Mouse (Mus musculus) hindbrain, postnatal 0 days (tissue): Measurements from ENCODE around the gene Nalcn. TPM values are rescaled to one million over a fixed set of nuclear protein-coding genes. Genes with fewer than 3 reads are reported as not detected.

ENCODE experiments used
- ATAC-seq: fragments of 200-750 bp; cut with Nextera tagmentation; 2 replicates; pipeline ENCODE4 v1.8.0; 2017; ENCODE audit warnings: mild to moderate bottlenecking, moderate TSS enrichment, moderate library complexity
- DNase-seq: peaks from one replicate; pipeline ENCODE4 v3.0.0-alpha.2; 2015; ENCODE audit warnings: low spot score
- H3K27ac ChIP-seq: fragments of 300-500 bp; sonication (generic); 2 replicates; pipeline ENCODE4 v1.5.1; 2014; ENCODE audit warnings: mild to moderate bottlenecking
- H3K27me3 ChIP-seq: fragments of 300-500 bp; sonication (generic); 2 replicates; pipeline ENCODE4 v1.6.1; 2014; ENCODE audit warnings: low read length, mixed read lengths; ENCODE audit not compliant: insufficient read depth
- H3K36me3 ChIP-seq: fragments of 300-500 bp; sonication (generic); 2 replicates; pipeline ENCODE4 v1.6.1; 2014; ENCODE audit warnings: low read length, mixed read lengths; ENCODE audit not compliant: insufficient read depth
- H3K4me1 ChIP-seq: fragments of 300-500 bp; sonication (generic); 2 replicates; pipeline ENCODE4 v1.6.1; 2014; ENCODE audit warnings: antibody characterized with exemption, low read length, mixed read lengths; ENCODE audit not compliant: insufficient read depth
- H3K4me2 ChIP-seq: fragments of 300-500 bp; sonication (generic); 2 replicates; pipeline ENCODE4 v1.6.1; 2014; ENCODE audit warnings: low read depth, mild to moderate bottlenecking, low read length, moderate library complexity, mixed read lengths
- H3K4me3 ChIP-seq: fragments of 300-500 bp; sonication (generic); 2 replicates; pipeline ENCODE4 v1.5.1; 2014; ENCODE audit warnings: low read length
- H3K9ac ChIP-seq: fragments of 300-500 bp; sonication (generic); replicated peaks from 2 replicates; pipeline ENCODE4 v1.6.1; 2014; ENCODE audit warnings: mild to moderate bottlenecking, low read length, moderate library complexity, mixed read lengths
- H3K9me3 ChIP-seq: fragments of 300-500 bp; sonication (generic); 2 replicates; pipeline ENCODE4 v1.6.1; 2016; ENCODE audit warnings: low read length, mixed read lengths
- CTCF ChIP-seq: IDR thresholded peaks from 2 replicates; pipeline ENCODE4 v1.5.1; 2016; ENCODE audit warnings: antibody characterized with exemption, control low read depth, low read depth
- WGBS: fragments of 180-500 bp; shearing (Covaris S2); extraction: QIAGEN DNeasy Blood & Tissue Kit; methylation state at CpG from one replicate; pipeline ENCODE4 v1.1.7; 2014; 5-methylcytosine and 5-hydroxymethylcytosine counted together
- polyA plus RNA-seq: library from polyadenylated mRNA; unstranded; fragments of >200 nt; fragmentation: Nextera tagmentation; extraction: Ambion mirVana; gene quantifications from 2 replicates; pipeline ENCODE4 v1.2.1, GENCODE M21; 2015
- total RNA-seq: library from RNA; depleted of rRNA; stranded (reverse); fragments of >200 nt; gene quantifications from 2 replicates; pipeline ENCODE4 v1.2.3, GENCODE M21; 2014

The Nalcn gene
- total and polyA plus RNA-seq, 2 experiments from 2014 or later: 12.8 to 45.5 TPM

DNA sequence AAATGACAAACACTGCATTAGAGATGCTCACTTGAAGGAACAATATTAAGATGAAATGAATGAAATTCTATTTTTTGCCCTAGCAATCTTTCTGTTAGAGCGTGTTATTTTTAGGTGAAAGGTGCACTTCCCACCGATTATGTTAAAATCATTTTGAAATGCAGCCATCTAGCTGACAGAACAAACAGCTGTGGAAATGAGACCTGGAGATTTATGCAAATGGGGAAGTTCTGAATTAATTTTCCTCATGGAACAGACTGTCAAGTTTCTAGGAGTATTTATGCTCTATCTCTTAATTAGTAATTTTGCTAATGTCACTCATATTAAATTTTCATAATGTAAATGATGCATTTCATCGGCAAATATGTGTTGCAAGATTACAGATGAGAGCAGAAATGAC, 191.4 kb downstream of the Nalcn start:
- no peaks in the 10 kb centered on the region for H3K27me3 ChIP-seq
- H3K4me3 ChIP-seq: no peak overlapping the region
- H3K36me3 ChIP-seq: no peaks in the 10 kb centered on the region
- H3K9me3 ChIP-seq: no peaks in the 10 kb centered on the region
- H3K4me1 ChIP-seq: no peaks in the 10 kb centered on the region
- no peak for ATAC-seq
- WGBS: 49% methylated on average over 3 of the region's 3 CpGs
- H3K9ac ChIP-seq: no peak overlapping the region
- no peak overlapping the region for H3K27ac ChIP-seq
- no peak overlapping the region for H3K4me2 ChIP-seq
- no peak for TF ChIP-seq CTCF
- DNase-seq: no peak

DNA sequence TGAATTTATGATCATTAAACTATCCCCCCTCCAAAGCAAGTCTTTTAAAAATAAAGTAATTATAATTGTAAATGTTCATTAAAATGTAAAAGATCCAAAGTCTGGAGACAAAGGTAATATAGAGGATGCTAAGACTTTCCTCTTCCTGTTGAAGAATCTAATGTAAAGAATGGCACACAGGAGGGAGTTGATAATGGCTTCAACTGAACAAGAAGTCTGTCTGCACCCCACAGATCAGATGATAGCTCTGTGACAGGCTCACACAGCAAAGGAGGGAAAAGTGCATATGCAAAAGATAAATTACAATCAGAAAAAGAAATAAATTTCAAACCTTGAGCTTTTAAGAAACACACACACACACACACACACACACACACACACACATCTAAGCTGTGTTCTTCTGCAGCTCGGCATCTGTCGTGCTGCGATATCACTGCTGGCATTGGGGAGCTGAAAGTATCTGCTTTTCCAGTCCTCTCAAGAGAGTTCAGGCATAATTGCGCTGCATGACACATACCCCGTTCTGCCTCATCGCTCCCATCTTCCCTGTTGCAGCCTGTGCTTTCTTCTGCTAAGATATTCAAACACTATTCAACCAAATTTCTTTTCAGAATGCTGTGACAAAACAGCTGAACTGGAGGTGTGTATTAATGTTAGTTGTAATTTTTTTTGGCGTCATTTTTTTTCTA, 250.6 kb downstream of the Nalcn start:
- Histone ChIP-seq H3K4me3 (no peak overlapping the region), H3K4me1 (no peaks in the 10 kb centered on the region), H3K27ac (no peak overlapping the region), H3K9ac (no peak overlapping the region), H3K36me3 (no peaks in the 10 kb centered on the region), H3K27me3 (no peaks in the 10 kb centered on the region), H3K9me3 (no peaks in the 10 kb centered on the region), H3K4me2 (no peak overlapping the region)
- 42% methylated on average over 7 of the region's 7 CpGs for WGBS
- ATAC-seq: no peak
- no peak for TF ChIP-seq CTCF
- peak; percentile 54 for DNase-seq

DNA sequence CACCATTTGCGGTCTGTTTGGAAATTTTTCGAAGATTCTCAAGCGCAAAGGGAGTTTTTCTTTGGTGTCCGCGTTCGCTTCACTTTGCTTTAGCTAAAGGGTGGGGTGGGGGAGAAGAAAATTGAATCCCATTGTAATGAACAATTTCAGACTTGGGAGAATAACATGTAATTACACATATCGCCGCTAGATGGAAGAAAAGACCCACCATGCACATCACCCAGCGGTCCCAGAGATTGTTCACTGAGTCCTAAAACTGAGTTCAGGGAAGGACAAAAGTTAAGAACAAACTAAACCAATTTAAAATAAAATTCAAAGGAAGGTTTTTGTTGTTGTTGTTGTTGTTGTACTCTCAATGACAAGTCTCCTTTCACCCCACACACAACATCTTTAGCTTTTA, 255.4 kb downstream of the Nalcn start:
- Histone ChIP-seq H3K4me1 (no peaks in the 10 kb centered on the region), H3K9me3 (no peaks in the 10 kb centered on the region), H3K27me3 (no peaks in the 10 kb centered on the region), H3K9ac (no peak overlapping the region), H3K27ac (no peak overlapping the region), H3K4me2 (no peak overlapping the region), H3K4me3 (no peak overlapping the region), H3K36me3 (no peaks in the 10 kb centered on the region)
- peak; percentile 84 for TF ChIP-seq CTCF
- DNase-seq (peak; percentile 77), ATAC-seq (peak; percentile 82)
- WGBS: 14% methylated on average over 9 of the region's 9 CpGs

DNA sequence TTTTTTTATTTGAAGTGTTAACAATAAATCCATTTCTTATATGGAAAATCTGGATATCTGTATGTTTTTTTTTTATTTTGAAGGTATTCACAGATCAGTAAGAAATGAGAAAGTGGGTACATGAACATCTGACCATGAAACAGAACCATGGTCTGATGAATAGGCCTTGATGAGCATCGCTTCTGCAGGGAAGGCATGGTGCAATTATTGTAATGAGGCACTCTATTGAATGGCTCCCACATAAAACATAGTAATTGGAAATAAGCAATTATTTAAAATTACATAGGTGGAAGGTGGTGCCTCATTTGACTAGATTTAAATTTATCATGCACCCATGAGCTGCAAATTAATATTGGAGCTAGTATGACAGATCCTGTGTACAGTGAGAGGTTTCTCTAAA, 267.3 kb downstream of the Nalcn start:
- Histone ChIP-seq H3K4me3 (no peak overlapping the region), H3K4me2 (no peak overlapping the region), H3K9ac (no peak overlapping the region), H3K27me3 (no peaks in the 10 kb centered on the region), H3K36me3 (no peaks in the 10 kb centered on the region), H3K27ac (no peak overlapping the region), H3K9me3 (no peaks in the 10 kb centered on the region), H3K4me1 (no peaks in the 10 kb centered on the region)
- DNase-seq (no peak), ATAC-seq (no peak)
- 74% methylated on average over 1 of the region's 1 CpGs for WGBS
- TF ChIP-seq CTCF: no peak

DNA sequence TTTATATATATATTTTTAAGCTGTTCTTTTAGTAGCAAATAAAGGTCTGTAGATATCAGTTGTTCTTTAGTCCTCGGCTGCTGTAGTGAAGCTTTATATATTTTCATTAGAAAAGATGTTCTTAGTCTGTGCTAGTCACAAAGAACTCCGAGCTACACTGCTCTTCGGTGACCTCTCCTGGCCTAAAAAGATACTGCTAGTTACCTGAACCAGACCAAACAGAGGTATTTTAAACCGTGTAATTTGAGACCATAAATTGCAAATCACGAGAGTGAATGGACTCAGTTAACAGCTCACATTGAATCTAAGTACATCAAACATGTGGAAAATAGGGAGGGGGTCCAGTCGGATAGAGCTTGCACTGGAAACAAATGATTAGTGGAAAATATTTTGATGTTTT, 274.0 kb downstream of the Nalcn start:
- no peak overlapping the region for H3K27ac ChIP-seq
- H3K9ac ChIP-seq: no peak overlapping the region
- no peaks in the 10 kb centered on the region for H3K4me1 ChIP-seq
- peak; percentile 76 for TF ChIP-seq CTCF
- DNase-seq (peak; percentile 81), ATAC-seq (peak; percentile 66; the same call in 1 of the 2 replicates)
- H3K4me2 ChIP-seq: no peak overlapping the region
- no peaks in the 10 kb centered on the region for H3K9me3 ChIP-seq
- H3K27me3 ChIP-seq: no peaks in the 10 kb centered on the region
- no peak overlapping the region for H3K4me3 ChIP-seq
- H3K36me3 ChIP-seq: no peaks in the 10 kb centered on the region
- 19% methylated on average over 6 of the region's 6 CpGs for WGBS

DNA sequence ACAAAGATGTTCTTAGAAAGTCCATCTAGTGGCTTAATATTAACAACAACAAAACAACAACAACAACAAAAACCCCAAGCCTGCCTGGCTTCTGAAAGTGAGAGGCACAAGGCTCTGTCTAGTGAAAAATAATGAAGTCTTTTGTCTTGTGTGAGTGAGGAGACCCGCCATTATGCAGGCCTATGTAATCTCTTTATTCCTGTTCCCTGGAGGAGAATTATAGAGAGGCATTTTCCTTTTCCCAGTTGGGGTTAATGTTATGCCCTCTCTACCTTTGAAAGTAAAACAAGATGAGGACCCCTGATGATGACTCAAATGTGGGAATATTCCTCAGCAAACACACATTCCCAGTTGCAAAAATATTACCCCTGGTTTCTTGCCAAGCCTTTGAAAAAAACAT, 295.1 kb downstream of the Nalcn start:
- H3K4me3 ChIP-seq: no peak overlapping the region
- no peaks in the 10 kb centered on the region for H3K4me1 ChIP-seq
- no peaks in the 10 kb centered on the region for H3K27me3 ChIP-seq
- ATAC-seq (no peak), DNase-seq (no peak)
- no peak overlapping the region for H3K4me2 ChIP-seq
- TF ChIP-seq CTCF: no peak
- H3K9me3 ChIP-seq: no peaks in the 10 kb centered on the region
- no peak overlapping the region for H3K27ac ChIP-seq
- no peak overlapping the region for H3K9ac ChIP-seq
- 16% methylated on average over 1 of the region's 1 CpGs for WGBS
- no peaks in the 10 kb centered on the region for H3K36me3 ChIP-seq

DNA sequence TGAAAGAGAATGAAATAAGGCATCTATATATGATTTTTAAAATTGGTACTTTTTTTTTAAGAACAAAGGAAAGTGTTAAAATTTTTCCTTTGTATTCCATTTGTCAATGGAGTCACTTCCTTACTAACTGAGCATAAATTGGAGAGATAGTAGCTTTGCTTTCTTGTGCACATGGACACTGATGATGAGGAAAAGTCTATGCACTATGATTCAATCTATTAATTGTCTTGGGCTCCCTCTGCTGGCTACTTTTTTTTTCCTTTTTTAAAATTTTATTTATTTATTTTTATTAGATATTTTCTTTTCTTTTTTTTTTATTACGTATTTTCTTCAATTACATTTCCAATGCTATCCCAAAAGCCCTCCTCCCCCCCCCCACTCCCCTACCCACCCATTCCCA, 312.6 kb downstream of the Nalcn start:
- TF ChIP-seq CTCF: peak; percentile 44; the same call in 1 of the 2 replicates
- Histone ChIP-seq H3K4me1 (no peaks in the 10 kb centered on the region), H3K27ac (no peak overlapping the region), H3K4me3 (no peak overlapping the region), H3K27me3 (no peaks in the 10 kb centered on the region), H3K4me2 (no peak overlapping the region), H3K9ac (no peak overlapping the region), H3K9me3 (no peaks in the 10 kb centered on the region), H3K36me3 (0 out of 2 replicates have a peak, but pooled peaks cover 5% of the 10 kb centered on the region)
- 26% methylated on average over 1 of the region's 1 CpGs for WGBS
- ATAC-seq (no peak), DNase-seq (peak; percentile 67)
